Mouse (Mus musculus) gastrocnemius, postnatal 4 days (tissue): ENCODE measurements around the gene Tef. TPM values are rescaled to one million over a fixed set of nuclear protein-coding genes. Genes with fewer than 3 reads are reported as not detected.

Experiments
- DNase-seq, 2 experiments: peaks; one replicate each; pipeline ENCODE4 v3.0.0; 2021 to 2022; ENCODE audit warnings: low spot score in 2 of 2, mixed read lengths in 2 of 2
- total RNA-seq, 2 experiments: library from RNA; stranded (reverse); gene quantifications; 2 replicates each; pipeline ENCODE4 v1.2.3; 2021

Tef gene
- total RNA-seq, 2 experiments from 2014 or later, result 112 to 117 TPM

GRCm38 (mm10) chr15:81797861-81798260 is 4.4 kb upstream of the Tef start:
- DNase-seq, result no peak

- DNase-seq, result no peak
These were observed 3.8 kb upstream of the Tef start for GRCm38 (mm10) chr15:81798421-81798820.

- no peak for DNase-seq
These were observed 1.8 kb upstream of the Tef start for GRCm38 (mm10) chr15:81800391-81800790.

GRCm38 (mm10) chr15:81802941-81803351 is 725 bp downstream of the Tef start:
- DNase-seq, result peak in 1 of 2 experiments; percentile 28

- no peak for DNase-seq
These were observed 1.3 kb downstream of the Tef start for GRCm38 (mm10) chr15:81803425-81803951.

GRCm38 (mm10) chr15:81804172-81804571 is 2.0 kb downstream of the Tef start:
- no peak for DNase-seq

- no peak for DNase-seq
These were observed 2.7 kb downstream of the Tef start for GRCm38 (mm10) chr15:81804883-81805282.

- no peak for DNase-seq
These were observed 3.4 kb downstream of the Tef start for GRCm38 (mm10) chr15:81805624-81806023.

- DNase-seq, result no peak
These were observed 4.6 kb downstream of the Tef start for GRCm38 (mm10) chr15:81806621-81807404.

GRCm38 (mm10) chr15:81808799-81809198 is 6.6 kb downstream of the Tef start:
- DNase-seq, result no peak

GRCm38 (mm10) chr15:81809550-81809949 is 7.3 kb downstream of the Tef start:
- no peak for DNase-seq

GRCm38 (mm10) chr15:81810150-81810549 is 7.9 kb downstream of the Tef start:
- DNase-seq, result peak; percentile 86 to 94

- DNase-seq, result peak; percentile 98 to 99
These were observed 8.7 kb downstream of the Tef start for GRCm38 (mm10) chr15:81810671-81811598.

- DNase-seq, result no peak
These were observed 9.4 kb downstream of the Tef start for GRCm38 (mm10) chr15:81811599-81811996.

- no peak for DNase-seq
These were observed 10.1 kb downstream of the Tef start for GRCm38 (mm10) chr15:81812287-81812686.

GRCm38 (mm10) chr15:81812696-81813631 is 10.7 kb downstream of the Tef start:
- DNase-seq, result no peak

- no peak for DNase-seq
These were observed 11.9 kb downstream of the Tef start for GRCm38 (mm10) chr15:81813986-81814705.

GRCm38 (mm10) chr15:81814716-81815370 is 12.6 kb downstream of the Tef start:
- DNase-seq, result no peak

- no peak for DNase-seq
These were observed 16.2 kb downstream of the Tef start for GRCm38 (mm10) chr15:81818404-81818803.
